Mouse (Mus musculus): ENCODE measurements around the gene Vgll2.

The Vgll2 gene

GRCm38 (mm10) chr10:52022413-52023212, at the start of gene Vgll2:
Gene Vgll2, plus strand, starts transcription at chr10:52022502.
- no peak for DNase-seq (ENCODE audit: low spot score)

GRCm38 (mm10) chr10:51975137-51975536, 47.2 kb upstream of the Vgll2 start:
- DNase-seq (ENCODE audit: low spot score) = no peak

- DNase-seq (ENCODE audit: low spot score) = no peak
Observed at GRCm38 (mm10) chr10:51975587-51975986, 46.7 kb upstream of the Vgll2 start.

- no peak for DNase-seq (ENCODE audit: low spot score)
Observed at GRCm38 (mm10) chr10:51981651-51982050, 40.7 kb upstream of the Vgll2 start.

GRCm38 (mm10) chr10:51982395-51982794, 39.9 kb upstream of the Vgll2 start:
- no peak for DNase-seq (ENCODE audit: low spot score)

- no peak for DNase-seq (ENCODE audit: low spot score)
Observed at GRCm38 (mm10) chr10:52018471-52018870, 3.8 kb upstream of the Vgll2 start.

- DNase-seq (ENCODE audit: low spot score) = no peak
Observed at GRCm38 (mm10) chr10:52021231-52021630, 1.1 kb upstream of the Vgll2 start.

- no peak for DNase-seq (ENCODE audit: low spot score)
Observed at GRCm38 (mm10) chr10:52021736-52022394, 437 bp upstream of the Vgll2 start.

GRCm38 (mm10) chr10:52023213-52024052, 1.1 kb downstream of the Vgll2 start:
- DNase-seq (ENCODE audit: low spot score) = no peak

GRCm38 (mm10) chr10:52024053-52024410, 1.7 kb downstream of the Vgll2 start:
- no peak for DNase-seq (ENCODE audit: low spot score)

GRCm38 (mm10) chr10:52025291-52025690, 3.0 kb downstream of the Vgll2 start:
- no peak for DNase-seq (ENCODE audit: low spot score)

- no peak for DNase-seq (ENCODE audit: low spot score)
Observed at GRCm38 (mm10) chr10:52025821-52026220, 3.5 kb downstream of the Vgll2 start.

GRCm38 (mm10) chr10:52027161-52028035, 5.1 kb downstream of the Vgll2 start:
- DNase-seq (ENCODE audit: low spot score) = no peak

GRCm38 (mm10) chr10:52028561-52029370, 6.5 kb downstream of the Vgll2 start:
- DNase-seq (ENCODE audit: low spot score) = no peak

GRCm38 (mm10) chr10:52029421-52030080, 7.2 kb downstream of the Vgll2 start:
- DNase-seq (ENCODE audit: low spot score) = no peak

GRCm38 (mm10) chr10:52033729-52034128, 11.4 kb downstream of the Vgll2 start:
- DNase-seq (ENCODE audit: low spot score) = no peak

GRCm38 (mm10) chr10:52039392-52039791, 17.1 kb downstream of the Vgll2 start:
- DNase-seq (ENCODE audit: low spot score) = no peak

GRCm38 (mm10) chr10:52043086-52043485, 20.8 kb downstream of the Vgll2 start:
- DNase-seq (ENCODE audit: low spot score) = no peak

- DNase-seq (ENCODE audit: low spot score) = no peak
Observed at GRCm38 (mm10) chr10:52048287-52048686, 26.0 kb downstream of the Vgll2 start.

GRCm38 (mm10) chr10:52072482-52072881, 50.2 kb downstream of the Vgll2 start:
- DNase-seq (ENCODE audit: low spot score) = no peak

Data from T-cell, adult 2 months (primary cell).